35 mouse cellular contexts compared by ENCODE assay signal in the genomic region with DNA sequence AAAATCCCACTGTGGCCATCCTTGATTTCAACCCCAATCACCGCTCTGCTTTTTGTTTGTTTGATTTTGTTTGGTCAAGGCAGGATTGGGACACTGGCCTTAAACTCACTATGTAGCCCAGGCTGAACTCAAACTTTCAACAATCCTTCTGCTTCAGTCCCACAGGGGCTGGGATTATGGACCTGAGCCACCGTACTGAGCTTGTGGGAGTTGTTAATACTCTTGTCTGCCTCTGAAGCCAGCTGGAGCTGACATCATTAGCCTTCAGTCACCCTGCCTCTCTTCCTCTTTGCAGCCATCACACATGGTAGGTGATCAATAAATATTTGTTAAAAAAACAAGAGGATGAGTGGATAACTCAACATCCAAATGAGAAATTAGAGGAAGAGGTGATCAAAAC.
"Had no signal": no experiment of that assay in that cellular context is flagged by ENCODE, and none has a peak within 500 bp of the region (broad histone marks: within the 10 kb centered on the region; RNA-seq: fewer than 3 reads in every experiment).

No protein-coding gene starts in this region.

- DNase-seq: heart, adult 2 months; heart, postnatal 14 days; heart, postnatal 36 days; heart, postnatal 4 days; kidney, adult 11 months; kidney, adult 18-20 months; kidney, adult 2 months; kidney, adult 8-10 months; kidney, adult 9 months; kidney, postnatal 10 days; kidney, postnatal 14 days; kidney, postnatal 25 days; kidney, postnatal 36 days; kidney, postnatal 4 days; layer of hippocampus, adult 9-11 months; layer of hippocampus, postnatal 36 days had no signal

- H3K9me3 ChIP-seq: heart, embryonic 10.5 days; heart, embryonic 12.5 days; heart, embryonic 13.5 days; heart, embryonic 15.5 days; hindbrain, embryonic 10.5 days; hindbrain, embryonic 12.5 days; hindbrain, embryonic 13.5 days; hindbrain, embryonic 15.5 days; intestine, embryonic 15.5 days; kidney, embryonic 15.5 days had no signal

- H3K4me2 ChIP-seq: heart, embryonic 11.5 days; heart, embryonic 12.5 days; heart, embryonic 13.5 days; heart, embryonic 15.5 days; hindbrain, embryonic 12.5 days; hindbrain, embryonic 13.5 days; hindbrain, embryonic 14.5 days; hindbrain, embryonic 15.5 days; intestine, embryonic 15.5 days; kidney, embryonic 15.5 days had no signal

- H3K4me1 ChIP-seq: heart, embryonic 10.5 days; heart, embryonic 12.5 days; heart, embryonic 13.5 days; heart, embryonic 15.5 days; hindbrain, embryonic 10.5 days; hindbrain, embryonic 12.5 days; hindbrain, embryonic 13.5 days; hindbrain, embryonic 15.5 days; intestine, embryonic 15.5 days; kidney, embryonic 15.5 days had no signal

- H3K27me3 ChIP-seq: heart, embryonic 12.5 days; heart, embryonic 13.5 days; heart, embryonic 15.5 days; hindbrain, embryonic 12.5 days; hindbrain, embryonic 13.5 days; hindbrain, embryonic 15.5 days; intestine, embryonic 15.5 days; kidney, embryonic 15.5 days had no signal

- H3K9ac ChIP-seq: heart, embryonic 12.5 days; heart, embryonic 13.5 days; heart, embryonic 15.5 days; hindbrain, embryonic 12.5 days; hindbrain, embryonic 13.5 days; hindbrain, embryonic 14.5 days; hindbrain, embryonic 15.5 days; intestine, embryonic 15.5 days; kidney, embryonic 15.5 days had no signal

- H3K27ac ChIP-seq: heart, adult 2 months; heart, embryonic 10.5 days; heart, embryonic 13.5 days; heart, embryonic 15.5 days; hindbrain, embryonic 10.5 days; hindbrain, embryonic 12.5 days; hindbrain, embryonic 13.5 days; hindbrain, embryonic 14.5 days; hindbrain, embryonic 15.5 days; hindbrain, postnatal 0 days; intestine, embryonic 15.5 days; kidney, embryonic 15.5 days; kidney, postnatal 0 days; layer of hippocampus, adult 2 months had no signal

- H3K4me3 ChIP-seq: heart, adult 2 months; heart, embryonic 10.5 days; heart, embryonic 12.5 days; heart, embryonic 13.5 days; heart, embryonic 15.5 days; hindbrain, embryonic 10.5 days; hindbrain, embryonic 12.5 days; hindbrain, embryonic 13.5 days; hindbrain, embryonic 15.5 days; intestine, embryonic 15.5 days; kidney, embryonic 15.5 days; layer of hippocampus, adult 2 months had no signal

- ATAC-seq: hindbrain, embryonic 16.5 days; hindbrain, postnatal 0 days; inflammation-experienced regulatory T-cells, adult 6 months; intestine, embryonic 15.5 days; intestine, embryonic 16.5 days; intestine, postnatal 0 days had no signal

- H3K36me3 ChIP-seq: heart, embryonic 10.5 days; heart, embryonic 12.5 days; heart, embryonic 13.5 days; heart, embryonic 15.5 days; hindbrain, embryonic 10.5 days; hindbrain, embryonic 12.5 days; hindbrain, embryonic 13.5 days; hindbrain, embryonic 15.5 days; intestine, embryonic 15.5 days; kidney, embryonic 15.5 days had no signal
